Mouse (Mus musculus): ENCODE results near the gene Cux1.

GRCm38 (mm10) chr5:136488721-136489120 lies 78.6 kb downstream of the Cux1 start:
- no peak for TF ChIP-seq POLR2A (IDR thresholded peaks at IDR 0.05; ENCODE audit: control insufficient read depth, extremely low read depth, insufficient read depth, low read length, poor library complexity)
- TF ChIP-seq CTCF (IDR thresholded peaks at IDR 0.05; ENCODE audit: borderline replicate concordance, control insufficient read depth, extremely low read depth, insufficient read depth, low read length, poor library complexity): no peak
